Mouse (Mus musculus) myocyte (in vitro differentiated cells): ENCODE data around the gene Vamp5. TPM values are rescaled to one million over a fixed set of nuclear protein-coding genes. Genes with fewer than 3 reads are reported as not detected.
A peak's percentile ranks its signal among the peaks of the same experiment; 100 is the strongest.

Source experiments
- H3K27me3 ChIP-seq: one replicate; pipeline ENCODE4 v1.6.1; 2011; ENCODE audit not compliant: control insufficient read depth, insufficient read depth, insufficient read length
- H3K36me3 ChIP-seq: one replicate; pipeline ENCODE4 v1.6.1; 2011; ENCODE audit not compliant: control insufficient read depth, insufficient read depth
- H3K4me2 ChIP-seq: one replicate; pipeline ENCODE4 v1.6.1; 2011; ENCODE audit warnings: low read depth, control low read depth
- H3K4me3 ChIP-seq: one replicate; pipeline ENCODE4 v1.5.1; 2011; ENCODE audit warnings: mild to moderate bottlenecking, control low read depth, moderate library complexity
- H3K79me2 ChIP-seq: one replicate; pipeline ENCODE4 v1.6.1; 2011; ENCODE audit not compliant: control insufficient read depth, insufficient read depth
- H3ac ChIP-seq: one replicate; pipeline ENCODE4 v1.6.1; 2011; ENCODE audit not compliant: control insufficient read depth, insufficient read length
- CEBPB ChIP-seq: IDR thresholded peaks from 2 replicates; pipeline ENCODE4 v1.6.1; 2011; ENCODE audit warnings: mild to moderate bottlenecking, moderate library complexity; ENCODE audit not compliant: poor library complexity, insufficient read depth, severe bottlenecking
- E2F4 ChIP-seq: IDR thresholded peaks from one replicate; pipeline ENCODE4 v1.6.1; 2011; ENCODE audit warnings: mild to moderate bottlenecking, control low read depth, moderate library complexity; ENCODE audit not compliant: insufficient read depth
- MAX ChIP-seq: IDR thresholded peaks from one replicate; pipeline ENCODE4 v1.6.1; 2011; ENCODE audit warnings: low read depth, mild to moderate bottlenecking, control low read depth
- MYOD1 ChIP-seq, 3 experiments: IDR thresholded peaks; one replicate each; pipeline ENCODE4 v1.6.1; 2011; ENCODE audit warnings: control low read depth in 2 of 3, low read depth in 2 of 3, mild to moderate bottlenecking in 2 of 3, moderate library complexity in 1 of 3; ENCODE audit not compliant: insufficient read length in 2 of 3, control insufficient read depth in 1 of 3
- MYOG ChIP-seq, 3 experiments: IDR thresholded peaks; one replicate each; pipeline ENCODE4 v1.6.1; 2011; ENCODE audit warnings: control low read depth in 2 of 3, low read depth in 2 of 3, mild to moderate bottlenecking in 2 of 3; ENCODE audit not compliant: insufficient read length in 2 of 3, control insufficient read depth in 1 of 3, insufficient read depth in 1 of 3
- POLR2A ChIP-seq: IDR thresholded peaks from one replicate; pipeline ENCODE4 v1.6.1; 2011; ENCODE audit warnings: low read depth, mild to moderate bottlenecking, control low read depth, moderate library complexity; ENCODE audit not compliant: insufficient read length
- POLR2AphosphoS2 ChIP-seq: IDR thresholded peaks from one replicate; pipeline ENCODE4 v1.6.1; 2011; ENCODE audit warnings: low read depth, control low read depth; ENCODE audit not compliant: insufficient read length
- REST ChIP-seq: IDR thresholded peaks from one replicate; pipeline ENCODE4 v1.6.1; 2011; ENCODE audit warnings: mild to moderate bottlenecking, control low read depth, moderate library complexity; ENCODE audit not compliant: insufficient read depth, insufficient read length
- SRF ChIP-seq: IDR thresholded peaks from one replicate; pipeline ENCODE4 v1.6.1; 2011; ENCODE audit warnings: low read depth; ENCODE audit not compliant: control insufficient read depth, insufficient read length
- TCF12 ChIP-seq: IDR thresholded peaks from one replicate; pipeline ENCODE4 v1.6.1; 2011; ENCODE audit warnings: mild to moderate bottlenecking, control low read depth; ENCODE audit not compliant: poor library complexity, insufficient read depth, severe bottlenecking
- TCF3 ChIP-seq: IDR thresholded peaks from one replicate; pipeline ENCODE4 v1.6.1; 2011; ENCODE audit warnings: low read depth, control low read depth; ENCODE audit not compliant: insufficient read length
- USF1 ChIP-seq: IDR thresholded peaks from one replicate; pipeline ENCODE4 v1.6.1; 2011; ENCODE audit warnings: low read depth, mild to moderate bottlenecking, control low read depth, moderate library complexity
- polyA plus RNA-seq: library from polyadenylated mRNA; unstranded; fragments of >200 nt; fragmentation: generic; extraction: Trizol; gene quantifications from one replicate; pipeline ENCODE4 v1.2.1, GENCODE M21; 2012; ENCODE audit warnings: missing spikeins

The Vamp5 gene
- polyA plus RNA-seq, 1 experiment: 544 TPM

DNA sequence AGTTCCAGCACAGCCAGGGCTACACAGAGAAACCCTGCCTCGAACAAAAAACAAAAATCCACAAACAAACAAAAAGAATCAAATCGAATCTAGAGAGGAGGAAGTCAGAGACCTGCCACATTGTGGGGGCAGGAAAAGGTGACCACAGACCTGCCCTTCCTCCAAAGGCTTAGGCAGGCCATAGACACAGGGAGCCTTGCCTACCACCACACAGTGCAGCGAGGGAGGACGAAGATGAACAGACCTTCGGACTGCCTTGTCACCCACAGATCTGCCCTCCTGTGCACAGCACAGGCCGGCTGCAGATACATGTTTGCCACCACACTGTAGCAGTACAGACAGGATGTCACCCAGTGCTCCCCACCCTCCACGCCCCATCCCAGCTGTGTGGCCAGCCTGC lies 30.2 kb upstream of the Vamp5 start:
- no peak for TF ChIP-seq POLR2AphosphoS2
- no peak for TF ChIP-seq MYOD1 (IDR thresholded peaks at IDR 0.05; ENCODE audit: control insufficient read depth in 1 of 3, insufficient read length in 2 of 3, low read depth in 2 of 3)
- no peak for TF ChIP-seq E2F4
- no peak for TF ChIP-seq MAX
- TF ChIP-seq USF1: no peak
- TF ChIP-seq TCF3: no peak
- TF ChIP-seq MYOG (IDR thresholded peaks at IDR 0.05; ENCODE audit: control insufficient read depth in 1 of 3, insufficient read depth in 1 of 3, insufficient read length in 2 of 3, low read depth in 2 of 3): peak in 1 of 3 experiments; percentile 19
- no peak overlapping the region for H3K4me2 ChIP-seq
- no peaks in the 10 kb centered on the region for H3K27me3 ChIP-seq
- H3ac ChIP-seq: no peak overlapping the region
- H3K79me2 ChIP-seq: peaks cover 10% of the 10 kb centered on the region
- no peak overlapping the region for H3K4me3 ChIP-seq
- no peaks in the 10 kb centered on the region for H3K36me3 ChIP-seq

DNA sequence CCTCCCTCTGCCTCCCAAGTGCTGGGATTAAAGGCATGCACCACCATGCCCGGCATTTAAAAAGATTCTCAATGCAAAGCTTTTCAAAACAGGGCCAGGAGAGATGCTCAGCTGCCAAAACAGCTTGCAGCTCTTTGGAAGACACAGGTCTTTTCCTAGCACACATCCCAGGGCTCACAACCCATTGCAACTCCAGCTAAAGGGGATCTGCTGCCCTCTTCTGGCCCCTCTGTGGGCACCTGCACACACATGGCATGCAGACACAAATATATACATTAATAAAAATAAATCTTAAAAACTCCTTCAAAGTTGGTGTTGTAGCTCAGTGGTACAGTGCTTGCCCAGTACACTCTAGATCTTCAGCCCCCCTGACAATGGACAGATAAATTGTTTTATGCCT lies 29.7 kb upstream of the Vamp5 start:
- no peak for TF ChIP-seq MYOD1 (IDR thresholded peaks at IDR 0.05; ENCODE audit: control insufficient read depth in 1 of 3, insufficient read length in 2 of 3, low read depth in 2 of 3)
- TF ChIP-seq CEBPB: no peak
- no peak for TF ChIP-seq MYOG (IDR thresholded peaks at IDR 0.05; ENCODE audit: control insufficient read depth in 1 of 3, insufficient read depth in 1 of 3, insufficient read length in 2 of 3, low read depth in 2 of 3)
- TF ChIP-seq TCF3: no peak
- no peak for TF ChIP-seq MAX
- TF ChIP-seq REST: no peak
- no peak for TF ChIP-seq USF1
- no peak for TF ChIP-seq E2F4
- H3K36me3 ChIP-seq: no peaks in the 10 kb centered on the region
- no peak overlapping the region for H3K4me3 ChIP-seq
- no peaks in the 10 kb centered on the region for H3K27me3 ChIP-seq
- peaks cover 5% of the 10 kb centered on the region for H3K79me2 ChIP-seq
- H3ac ChIP-seq: no peak overlapping the region
- H3K4me2 ChIP-seq: no peak overlapping the region

DNA sequence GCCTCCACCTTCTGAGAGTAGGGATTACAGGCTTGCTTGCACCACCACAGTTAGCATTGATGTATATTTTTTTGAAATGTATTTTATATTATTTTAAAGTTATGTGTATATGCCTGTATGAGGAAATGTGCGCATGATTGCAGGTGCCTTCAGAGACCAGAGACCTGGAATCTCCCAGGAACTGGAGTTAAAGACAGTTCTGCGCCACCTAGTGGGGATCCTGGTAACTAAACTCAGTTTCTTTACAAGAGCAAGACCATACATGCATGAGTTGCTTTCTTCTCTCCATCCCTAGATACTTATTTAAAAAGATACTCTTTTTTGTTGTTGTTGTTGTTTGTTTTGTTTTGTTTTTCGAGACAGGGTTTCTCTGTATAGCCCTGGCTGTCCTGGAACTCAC lies 29.3 kb upstream of the Vamp5 start:
- Histone ChIP-seq H3K36me3 (no peaks in the 10 kb centered on the region), H3K79me2 (peaks cover under 1% of the 10 kb centered on the region), H3K27me3 (no peaks in the 10 kb centered on the region), H3ac (no peak overlapping the region), H3K4me3 (no peak overlapping the region), H3K4me2 (no peak overlapping the region)
- TF ChIP-seq SRF (no peak), TCF12 (no peak), E2F4 (no peak), TCF3 (no peak), MAX (no peak), POLR2A (no peak), POLR2AphosphoS2 (no peak), USF1 (no peak), CEBPB (no peak)

DNA sequence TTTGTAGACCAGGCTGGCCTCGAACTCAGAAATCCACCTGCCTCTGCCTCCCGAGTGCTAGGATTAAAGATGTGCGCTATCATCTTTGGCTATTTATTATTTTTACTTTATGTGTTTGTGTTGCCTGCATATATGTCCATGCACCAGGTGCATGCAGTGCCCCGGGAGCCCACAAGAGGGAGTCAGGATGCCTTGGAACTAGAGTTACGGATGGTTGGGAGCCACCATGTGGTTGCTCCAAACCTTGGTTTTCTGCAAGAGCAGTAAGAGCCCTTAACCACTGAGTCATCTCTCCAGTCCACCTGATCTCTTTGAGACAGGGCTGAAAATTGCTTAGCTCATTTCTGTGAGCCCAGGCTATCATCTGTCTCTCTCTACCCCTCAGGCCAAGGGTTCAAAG lies 26.9 kb upstream of the Vamp5 start:
- Histone ChIP-seq H3K4me2 (no peak overlapping the region), H3K79me2 (no peaks in the 10 kb centered on the region), H3ac (no peak overlapping the region), H3K4me3 (no peak overlapping the region), H3K36me3 (no peaks in the 10 kb centered on the region), H3K27me3 (no peaks in the 10 kb centered on the region)
- TF ChIP-seq TCF12 (no peak), TCF3 (no peak), SRF (no peak), POLR2AphosphoS2 (no peak), E2F4 (no peak), MYOD1 (IDR thresholded peaks at IDR 0.05; ENCODE audit: control insufficient read depth in 1 of 3, insufficient read length in 2 of 3, low read depth in 2 of 3) (no peak), MYOG (IDR thresholded peaks at IDR 0.05; ENCODE audit: control insufficient read depth in 1 of 3, insufficient read depth in 1 of 3, insufficient read length in 2 of 3, low read depth in 2 of 3) (peak in 1 of 3 experiments; percentile 18)

DNA sequence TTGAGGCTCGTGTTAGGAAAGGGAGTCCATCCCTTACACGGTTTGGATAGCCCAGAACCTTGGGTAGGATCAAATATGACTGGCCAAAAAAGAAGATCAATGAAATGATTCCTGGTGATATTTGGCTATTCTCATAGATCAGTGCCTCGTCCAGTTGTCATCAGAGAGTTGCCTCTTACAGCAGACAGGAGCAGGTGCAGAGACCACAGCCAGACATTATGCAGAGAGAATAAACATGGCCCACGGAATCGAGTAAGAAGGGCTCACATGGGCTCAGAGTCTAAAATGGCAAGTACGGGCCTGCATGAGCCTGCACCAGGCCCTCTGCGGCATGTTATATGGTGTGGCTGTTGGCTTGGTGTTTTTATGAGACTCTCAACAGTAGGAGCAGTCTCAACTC lies 25.1 kb upstream of the Vamp5 start:
- peak; percentile 69 to 88 (median 84) for TF ChIP-seq MYOD1 (IDR thresholded peaks at IDR 0.05; ENCODE audit: control insufficient read depth in 1 of 3, insufficient read length in 2 of 3, low read depth in 2 of 3)
- no peak for TF ChIP-seq MAX
- no peak for TF ChIP-seq REST
- TF ChIP-seq POLR2AphosphoS2: no peak
- TF ChIP-seq TCF3: no peak
- TF ChIP-seq SRF: no peak
- TF ChIP-seq E2F4: no peak
- no peak for TF ChIP-seq USF1
- TF ChIP-seq MYOG (IDR thresholded peaks at IDR 0.05; ENCODE audit: control insufficient read depth in 1 of 3, insufficient read depth in 1 of 3, insufficient read length in 2 of 3, low read depth in 2 of 3): peak in 2 of 3 experiments; percentile 37 to 55
- TF ChIP-seq CEBPB: no peak
- no peak for TF ChIP-seq TCF12
- Histone ChIP-seq H3K27me3 (no peaks in the 10 kb centered on the region), H3ac (no peak overlapping the region), H3K79me2 (no peaks in the 10 kb centered on the region), H3K4me2 (no peak overlapping the region), H3K4me3 (no peak overlapping the region), H3K36me3 (no peaks in the 10 kb centered on the region)
